Mouse (Mus musculus): ENCODE results near the gene Dyrk1a.

DNA sequence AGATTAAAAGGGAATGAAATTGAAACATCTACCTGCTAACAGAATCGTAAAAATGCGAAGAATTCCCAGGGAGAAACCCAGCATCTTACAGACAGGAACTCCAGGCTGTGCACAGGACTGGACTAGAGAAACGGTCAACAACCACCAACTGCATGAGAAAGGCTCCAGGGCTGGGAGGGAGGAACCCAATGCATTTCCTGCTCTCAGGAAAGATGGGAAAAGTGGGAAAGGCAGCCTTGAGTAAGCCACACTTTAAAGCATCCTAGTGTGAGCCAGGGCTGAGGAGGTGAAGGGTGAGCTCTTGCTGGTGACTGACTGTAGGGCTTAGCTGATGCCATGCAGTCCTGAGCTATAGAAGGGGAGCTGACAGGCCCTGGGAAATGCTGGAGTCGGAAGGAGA, 131.3 kb downstream of the Dyrk1a start:
- TF ChIP-seq CTCF (IDR thresholded peaks at IDR 0.05) (no peak), POLR2A (IDR thresholded peaks at IDR 0.05; ENCODE audit: insufficient read depth, low read depth, low read length) (no peak)

Data from heart, adult 2 months (tissue).